Mouse (Mus musculus) heart, postnatal 25 days (tissue): ENCODE results near the gene Rhoa. TPM values are rescaled to one million over a fixed set of nuclear protein-coding genes. Genes with fewer than 3 reads are reported as not detected.

Source experiments
- DNase-seq: peaks from one replicate; pipeline ENCODE4 v3.0.0; 2022; ENCODE audit warnings: low spot score
- intact Hi-C: fragments of 180-260 bp; cut with DNase I; formaldehyde crosslinking; loops from one replicate; pipeline ENCODE4 v1.15.1; 2025
- total RNA-seq, 2 experiments: library from RNA; stranded (reverse); gene quantifications; 2 replicates each; pipeline ENCODE4 v1.2.3; 2021

Gene Rhoa
- total RNA-seq, 2 experiments from 2014 or later, result 225 to 248 TPM

DNA sequence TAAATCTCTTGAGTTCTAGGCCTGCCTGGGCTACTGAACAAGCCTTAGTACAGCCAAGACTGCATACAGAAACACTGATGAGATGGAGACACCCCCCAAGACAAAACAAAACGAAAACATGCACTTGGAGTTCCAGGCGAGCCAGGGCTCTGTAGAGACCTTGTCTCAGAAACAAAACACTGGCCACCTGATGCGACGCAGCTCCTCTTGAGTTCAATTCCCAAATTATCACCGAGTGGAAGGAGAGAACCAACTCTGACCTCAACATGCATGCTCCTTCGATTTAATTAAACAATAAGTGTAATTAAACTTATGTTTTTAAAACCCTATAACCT is 32.6 kb downstream of the Rhoa start:
- DNase-seq, result no peak
- intact Hi-C loops, result loop anchor here (2.0 kb wide), 1 partner anchor 30 kb away; no protein-coding TSS in a partner anchor

DNA sequence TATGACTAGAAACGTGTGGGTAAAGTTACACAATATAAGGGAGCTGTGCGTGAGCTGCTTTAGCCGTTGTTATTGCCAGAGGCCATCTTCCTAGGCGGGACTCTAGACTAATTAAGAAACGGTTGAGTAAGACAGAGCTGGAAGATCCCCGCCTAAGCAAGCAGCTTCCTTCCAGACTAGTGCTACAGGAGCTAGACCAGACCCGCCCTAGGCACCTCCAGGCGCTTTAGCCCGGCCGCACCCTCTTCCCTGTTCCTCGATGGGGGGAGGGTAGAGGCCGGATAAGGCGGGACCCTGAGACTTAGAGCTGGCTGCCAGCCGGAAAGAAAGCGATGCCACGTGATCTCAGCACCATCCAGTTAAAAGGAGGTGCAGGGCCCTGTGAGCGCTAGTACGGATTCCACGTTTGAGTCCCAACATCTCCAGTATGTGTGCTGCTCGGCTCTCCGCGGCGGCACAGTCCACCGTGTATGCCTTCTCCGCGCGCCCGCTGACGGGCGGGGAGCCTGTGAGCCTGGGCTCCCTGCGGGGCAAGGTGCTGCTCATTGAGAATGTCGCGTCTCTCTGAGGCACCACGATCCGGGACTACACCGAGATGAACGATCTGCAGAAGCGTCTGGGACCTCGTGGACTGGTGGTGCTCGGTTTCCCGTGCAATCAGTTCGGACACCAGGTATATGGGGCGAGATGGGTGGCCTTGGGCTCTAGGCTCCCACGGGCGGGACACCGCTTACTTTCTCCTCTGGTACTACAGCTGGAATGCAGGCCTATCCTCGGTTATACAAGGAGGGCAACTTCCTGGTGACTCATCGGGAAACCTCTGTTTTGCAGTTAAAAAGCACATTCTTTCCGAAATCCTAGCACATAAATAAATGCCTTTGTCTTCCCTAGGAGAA is 33.2 kb downstream of the Rhoa start, which contains the start of gene Gpx1:
Gene Gpx1 (plus strand): TSS at position 18 of the 896 bp plus-strand sequence.
- peak; percentile 94 for DNase-seq
- intact Hi-C loops, result loop anchor here (1.0 to 2.0 kb wide), 2 partner anchors 8 to 30 kb away; partner anchors contain the start of gene Usp4

DNA sequence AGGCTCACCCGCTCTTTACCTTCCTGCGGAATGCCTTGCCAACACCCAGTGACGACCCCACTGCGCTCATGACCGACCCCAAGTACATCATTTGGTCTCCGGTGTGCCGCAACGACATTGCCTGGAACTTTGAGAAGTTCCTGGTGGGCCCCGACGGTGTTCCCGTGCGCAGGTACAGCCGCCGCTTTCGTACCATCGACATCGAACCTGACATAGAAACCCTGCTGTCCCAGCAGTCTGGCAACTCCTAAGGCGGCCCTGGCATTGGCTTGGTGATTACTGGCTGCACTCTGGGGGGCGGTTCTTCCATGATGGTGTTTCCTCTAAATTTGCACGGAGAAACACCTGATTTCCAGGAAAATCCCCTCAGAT is 33.9 kb downstream of the Rhoa start:
- DNase-seq, result peak; percentile 11
- intact Hi-C loops, result loop anchor here (1.0 to 2.0 kb wide), 2 partner anchors 7 to 31 kb away; partner anchors contain the start of gene Usp4

DNA sequence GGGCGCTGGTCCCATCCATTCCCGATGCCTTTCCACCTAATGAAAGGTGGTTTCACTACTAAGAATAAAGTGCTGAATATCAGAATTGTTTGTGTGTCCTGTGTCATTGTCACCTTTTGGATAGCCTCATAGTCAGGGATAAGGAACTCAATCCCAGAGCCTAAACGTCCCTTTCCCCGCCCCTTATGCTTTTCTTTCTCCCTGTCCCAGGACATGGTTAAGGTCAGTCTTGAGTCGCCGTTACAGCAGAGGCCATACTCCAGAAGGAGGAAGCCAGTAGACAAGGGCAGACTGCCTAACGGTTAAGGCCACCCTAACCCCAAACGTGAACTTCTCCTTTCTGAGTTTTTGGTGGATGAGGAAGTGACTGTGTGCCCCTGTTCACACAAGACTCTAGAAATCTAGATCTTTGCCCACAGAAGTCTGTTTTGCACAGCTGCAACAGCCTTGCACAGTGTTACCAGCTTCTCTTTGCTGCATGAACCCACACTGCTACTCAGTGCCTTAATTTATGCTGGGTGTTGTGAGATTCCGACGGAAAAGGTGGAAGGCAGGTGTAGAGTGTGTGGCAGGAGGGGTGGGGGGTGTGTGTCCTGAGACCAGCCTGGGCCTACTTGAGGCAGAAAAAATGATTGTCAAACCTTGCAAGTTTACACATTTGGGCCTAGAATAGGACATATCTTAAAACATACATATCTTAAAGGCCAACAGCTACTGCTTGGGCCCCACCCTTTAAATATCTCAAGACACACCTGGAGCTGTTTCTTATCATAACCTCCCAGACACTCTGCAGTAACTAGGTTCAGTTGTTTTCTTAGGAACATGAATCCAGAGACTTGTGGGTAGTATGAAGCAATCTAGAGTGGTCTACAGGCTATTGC is 34.6 kb downstream of the Rhoa start:
- no peak for DNase-seq
- intact Hi-C loops, result no loop called here

DNA sequence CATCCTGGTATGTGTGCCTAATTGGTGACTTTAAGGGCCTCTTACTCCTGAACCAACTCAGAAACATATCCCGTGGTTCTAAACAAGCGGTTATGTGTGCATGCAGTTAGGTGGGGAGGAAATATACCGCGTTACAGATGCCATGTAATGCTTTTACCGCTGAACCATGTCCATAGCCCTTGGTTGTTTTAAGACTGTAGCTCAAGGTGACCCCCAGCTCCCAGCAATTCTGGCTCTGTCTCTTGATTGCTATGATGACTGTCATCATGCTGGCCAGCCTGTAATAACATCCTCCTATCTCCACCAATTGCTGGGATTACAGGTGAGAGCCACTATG is 35.2 kb downstream of the Rhoa start:
- intact Hi-C loops, result no loop called here
- DNase-seq, result no peak

DNA sequence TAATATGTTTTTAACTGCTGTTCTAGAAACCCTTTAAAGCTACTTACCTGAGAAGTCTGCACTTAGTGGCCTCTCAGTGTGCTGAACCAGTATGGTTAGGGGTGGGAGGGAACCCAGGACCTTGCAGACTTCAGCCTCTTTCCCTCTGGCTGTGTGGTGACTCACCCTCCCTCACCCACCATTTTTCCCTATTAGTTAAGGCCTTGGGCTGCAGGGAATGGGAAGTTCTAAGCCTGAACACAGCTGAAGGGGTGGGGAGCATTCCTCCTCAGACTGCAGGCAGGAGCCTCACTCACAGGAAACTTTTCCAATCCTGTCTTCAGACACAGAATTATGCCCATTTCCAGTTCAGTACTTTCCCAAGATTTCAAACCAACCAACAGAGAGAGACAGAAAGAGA is 35.9 kb downstream of the Rhoa start:
- intact Hi-C loops, result no loop called here
- DNase-seq, result no peak

DNA sequence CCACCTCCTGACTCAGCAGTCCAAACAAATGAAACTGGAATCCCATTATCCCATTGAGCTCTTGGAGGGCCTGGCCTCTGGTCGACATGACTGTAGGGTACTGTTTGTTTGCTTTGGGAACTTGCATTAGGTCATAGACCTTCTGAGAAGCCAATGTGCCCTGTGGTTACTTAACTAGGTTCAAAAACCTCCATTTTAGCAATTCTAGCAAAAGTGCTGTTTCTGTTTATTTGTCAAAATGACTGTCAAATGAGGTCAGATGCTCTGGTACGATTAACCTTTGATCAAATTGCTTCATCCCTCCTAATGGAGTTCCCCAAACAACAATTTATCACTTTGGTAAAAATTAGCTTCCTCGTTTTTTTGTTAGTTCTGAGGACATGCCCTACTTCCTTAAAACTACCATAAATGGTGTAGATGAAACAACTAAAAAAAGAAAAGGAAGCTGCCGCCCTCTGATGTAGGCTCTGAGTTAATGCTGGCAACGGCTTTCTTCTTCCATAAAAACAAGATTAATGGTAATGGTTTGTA is 36.4 kb downstream of the Rhoa start:
- DNase-seq, result no peak
- intact Hi-C loops, result no loop called here

DNA sequence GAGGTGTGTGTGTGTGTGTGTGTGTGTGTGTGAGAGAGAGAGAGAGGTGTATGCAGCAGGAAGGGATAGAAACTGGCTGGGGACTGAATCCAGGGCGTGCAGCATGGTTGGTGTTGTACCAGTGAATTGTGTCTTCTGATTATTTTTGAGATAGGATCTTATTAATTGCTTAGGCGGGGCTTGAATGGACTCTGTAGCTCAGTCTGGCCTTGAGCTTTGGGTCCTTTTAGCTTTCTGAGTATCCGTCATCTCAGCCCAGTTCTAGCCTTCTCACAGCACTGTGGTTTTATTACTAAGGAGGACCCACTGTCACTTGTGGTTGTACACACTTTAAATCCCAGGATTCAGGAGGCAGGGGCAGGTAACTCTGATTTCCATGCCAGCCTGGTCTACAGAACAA is 37.4 kb downstream of the Rhoa start:
- no peak for DNase-seq
- intact Hi-C loops, result no loop called here

DNA sequence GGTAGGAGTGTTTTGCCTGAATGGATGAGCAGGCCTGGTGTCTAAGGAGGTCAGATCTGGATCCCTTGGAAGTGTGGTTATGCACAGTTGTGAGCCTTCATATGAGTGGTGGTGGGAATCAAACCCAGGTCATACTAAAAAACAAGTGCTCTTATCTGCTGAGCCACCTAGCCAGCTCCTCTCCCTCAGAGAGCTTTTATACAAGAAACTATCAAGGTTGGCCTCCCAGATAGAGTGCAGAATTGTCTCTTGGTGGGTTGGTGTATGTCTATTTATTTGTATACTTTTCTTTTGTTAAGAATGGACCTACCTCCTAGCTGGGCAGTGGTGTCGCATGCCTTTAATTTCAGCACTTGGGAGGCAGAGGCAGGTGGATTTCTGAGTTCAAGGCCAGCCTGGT is 37.9 kb downstream of the Rhoa start:
- DNase-seq, result no peak
- intact Hi-C loops, result no loop called here

DNA sequence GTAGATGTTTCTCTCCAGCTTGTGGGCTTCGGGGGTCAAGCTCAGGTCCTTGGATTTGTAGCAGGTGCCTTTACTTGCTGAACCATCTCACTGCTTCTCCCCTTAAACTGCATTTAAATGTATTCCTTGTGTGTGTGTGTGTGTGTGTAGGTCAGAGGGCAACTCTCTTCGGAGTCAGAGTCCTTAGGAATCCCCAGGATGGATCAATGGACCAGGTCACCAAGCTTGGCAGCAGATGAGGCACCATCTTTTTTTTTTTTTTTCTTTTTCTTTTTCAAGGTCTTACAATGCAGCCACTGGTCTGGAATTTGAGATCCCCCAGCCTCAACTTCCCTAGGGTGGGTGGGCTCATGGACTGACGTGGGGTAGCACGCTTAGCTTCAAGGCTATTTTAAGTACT is 38.5 kb downstream of the Rhoa start:
- DNase-seq, result no peak
- intact Hi-C loops, result no loop called here

DNA sequence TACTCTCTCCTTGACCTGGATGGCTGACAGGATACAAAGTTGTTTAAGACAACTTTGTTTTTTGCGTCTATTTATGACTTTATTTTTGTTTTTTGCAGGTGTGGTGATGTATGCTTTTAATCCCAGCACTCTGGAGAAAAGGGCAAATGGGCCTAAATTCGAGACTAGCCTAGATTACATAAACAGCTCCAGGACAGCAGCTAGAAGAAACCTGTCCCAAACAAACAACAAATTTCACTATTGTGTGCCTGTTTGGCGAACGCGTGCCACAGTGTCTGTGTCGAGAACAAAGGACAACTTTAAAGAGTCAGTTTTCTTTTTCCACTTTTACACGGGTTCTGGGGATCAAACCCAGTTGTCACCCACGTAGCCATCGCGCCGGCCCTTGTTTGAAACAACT is 41.1 kb downstream of the Rhoa start:
- intact Hi-C loops, result loop anchor here (1.0 kb wide), 2 partner anchors 8 to 41 kb away; partner anchors contain the start of genes Rhoa and Tcta

DNA sequence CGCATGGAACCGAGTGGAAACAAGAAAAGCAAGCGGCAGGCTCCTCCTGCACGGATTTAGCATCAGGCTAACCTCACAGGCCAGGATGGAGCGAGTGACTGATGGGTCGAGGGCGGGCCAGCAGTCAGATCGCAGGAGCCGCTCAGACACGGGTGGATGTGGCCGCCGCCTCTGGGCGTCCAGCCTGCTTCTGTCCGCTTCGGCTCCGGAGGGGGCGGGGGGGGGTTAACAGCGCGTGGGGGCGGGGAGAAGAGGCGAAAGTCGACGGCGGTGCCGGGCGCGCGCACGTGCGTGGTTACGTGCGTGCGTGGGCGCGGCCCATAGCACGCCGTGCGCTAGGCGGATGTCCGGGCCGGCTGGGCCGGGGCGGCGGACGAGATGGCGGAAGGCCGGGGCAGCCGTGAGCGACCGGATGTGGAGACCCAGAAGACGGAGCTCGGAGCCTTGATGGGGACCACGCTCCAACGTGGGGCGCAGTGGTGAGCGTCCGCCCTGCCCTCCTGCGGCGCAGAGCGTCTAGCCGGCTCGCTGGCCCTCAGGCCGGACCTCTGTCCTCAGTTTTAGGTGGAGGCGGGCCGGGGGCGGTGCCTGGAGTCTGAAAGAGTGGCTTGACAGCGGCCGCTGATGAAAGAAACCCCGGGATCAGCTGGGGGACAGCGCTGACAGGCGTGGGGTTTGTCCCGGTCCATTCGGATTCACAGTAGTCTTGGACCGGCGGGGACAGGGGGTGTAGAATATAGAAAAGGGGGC is 41.8 kb downstream of the Rhoa start, which contains the start of gene Usp4:
Gene Usp4 (plus strand): TSS at position 314 of the 750 bp plus-strand sequence.
- peak; percentile 83 for DNase-seq
- intact Hi-C loops, result loop anchor here (1.0 kb wide), 2 partner anchors 8 to 41 kb away; partner anchors contain the start of genes Rhoa and Tcta

More for the DNA sequence above, 41.1 kb downstream of the Rhoa start:
- no peak for DNase-seq

DNA sequence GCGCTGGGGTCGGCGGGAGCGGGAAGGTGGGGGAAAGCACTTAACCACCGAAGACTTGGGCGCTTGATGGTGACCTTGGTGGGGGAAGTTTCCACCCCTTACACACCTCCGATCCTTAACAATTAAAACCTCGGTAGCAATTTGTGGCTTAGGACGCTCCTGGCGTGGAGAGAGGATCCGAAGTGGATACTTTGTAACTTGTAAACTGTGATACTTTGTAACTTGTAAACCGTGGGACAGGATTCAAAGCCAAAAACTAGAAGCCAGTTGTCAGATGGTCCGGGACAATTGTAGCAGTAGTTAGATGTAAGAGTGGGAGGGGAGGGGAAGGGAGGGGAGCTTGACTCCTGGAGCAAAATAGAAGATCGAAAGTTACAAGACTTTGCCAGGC is 42.4 kb downstream of the Rhoa start:
- intact Hi-C loops, result no loop called here
- DNase-seq, result no peak

DNA sequence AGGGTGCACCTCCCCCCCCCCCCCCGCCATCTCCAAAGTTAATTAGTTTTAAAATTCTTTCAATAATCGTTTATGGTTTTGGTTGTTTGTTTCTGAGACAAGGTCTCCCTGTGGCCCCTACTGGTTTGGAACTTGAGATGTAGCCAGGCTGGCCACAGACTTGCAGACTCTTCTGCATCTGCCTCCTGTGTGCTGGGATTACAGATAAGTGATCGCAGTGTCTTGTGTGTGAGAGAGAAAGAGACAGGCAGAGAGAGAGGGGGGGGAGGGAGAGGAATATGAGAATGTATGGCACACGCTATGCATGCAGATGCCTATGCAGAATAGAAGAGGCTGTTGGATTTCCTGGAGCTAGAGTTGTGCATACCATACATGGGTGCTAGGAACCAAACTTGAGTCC is 43.8 kb downstream of the Rhoa start:
- DNase-seq, result no peak
- intact Hi-C loops, result no loop called here

DNA sequence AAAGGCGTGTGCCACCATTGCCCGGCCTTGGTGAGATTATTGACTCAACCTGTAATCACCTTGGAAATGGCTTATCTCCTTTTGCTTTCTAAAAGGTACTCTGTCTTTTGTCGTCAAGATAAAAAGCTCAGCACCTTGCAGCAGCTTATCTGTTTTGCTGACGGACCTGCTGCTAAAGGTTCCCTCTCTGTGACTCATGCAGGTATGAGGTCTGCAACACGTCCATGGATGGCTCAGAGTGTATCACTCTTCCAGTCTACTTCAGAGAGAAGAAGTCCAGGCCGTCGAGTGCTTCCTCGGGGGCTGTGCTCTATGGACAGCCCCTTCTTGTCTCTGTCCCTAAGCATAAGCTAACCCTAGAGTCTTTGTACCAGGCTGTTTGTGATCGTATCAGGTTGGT is 72.3 kb downstream of the Rhoa start:
- no peak for DNase-seq
- intact Hi-C loops, result no loop called here

DNA sequence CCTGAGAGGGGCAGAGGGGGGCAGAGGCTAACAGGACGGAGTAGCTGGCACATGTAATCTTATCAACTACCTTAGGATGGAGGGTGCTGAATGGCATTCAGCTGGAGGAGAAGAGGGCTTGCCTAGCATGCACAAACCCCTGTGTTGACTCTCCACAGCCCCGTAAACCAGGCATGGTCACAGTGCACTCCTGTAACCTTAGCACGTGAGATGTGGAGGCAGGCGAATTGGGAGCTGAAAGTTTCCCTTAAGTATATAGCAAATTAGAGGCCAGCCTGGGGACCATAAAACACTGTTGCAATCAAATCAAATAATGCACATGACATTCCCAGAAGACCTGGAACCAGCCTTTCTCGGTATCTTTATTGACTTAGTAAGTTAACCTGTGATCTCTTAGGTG is 72.8 kb downstream of the Rhoa start:
- intact Hi-C loops, result no loop called here

DNA sequence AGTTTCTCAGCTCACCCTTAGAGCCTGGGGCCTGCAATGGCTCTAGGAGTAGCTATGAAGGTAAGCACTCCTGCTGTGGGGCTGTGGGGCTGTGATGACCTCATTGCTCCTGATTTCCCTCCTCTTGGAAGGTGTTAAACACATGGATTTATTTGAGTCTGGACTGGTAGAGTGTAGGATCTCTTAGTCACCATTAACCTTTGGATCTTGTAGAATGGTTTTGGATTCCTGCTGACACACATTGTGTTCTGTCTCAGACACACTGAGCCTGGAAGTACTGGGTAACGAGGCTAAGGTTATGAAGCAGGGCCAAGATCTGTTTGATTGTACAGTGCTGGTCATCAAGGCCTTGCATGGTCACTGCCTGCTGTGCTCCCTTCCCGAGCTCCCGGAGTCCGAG is 73.4 kb downstream of the Rhoa start:
- DNase-seq, result no peak
- intact Hi-C loops, result no loop called here

More for the DNA sequence above, 72.8 kb downstream of the Rhoa start:
- DNase-seq, result no peak

DNA sequence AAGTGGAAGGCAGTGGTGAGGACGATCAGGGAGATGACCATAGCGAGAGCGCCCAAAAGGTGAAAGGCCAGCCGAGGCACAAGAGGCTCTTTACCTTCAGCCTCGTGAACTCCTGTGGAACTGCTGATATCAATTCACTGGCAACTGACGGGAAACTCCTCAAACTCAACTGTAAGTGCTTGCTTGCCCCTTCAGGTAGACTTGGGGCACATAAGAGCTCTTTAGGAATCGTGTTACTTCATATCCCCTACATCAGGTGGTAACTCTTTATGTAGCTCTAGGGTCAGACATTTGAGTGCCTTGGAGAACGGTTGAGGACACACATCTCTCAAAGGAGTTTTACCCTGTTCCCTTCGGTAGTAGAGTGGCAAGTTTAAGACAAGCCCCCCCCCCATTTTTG is 75.5 kb downstream of the Rhoa start:
- intact Hi-C loops, result no loop called here
- no peak for DNase-seq

DNA sequence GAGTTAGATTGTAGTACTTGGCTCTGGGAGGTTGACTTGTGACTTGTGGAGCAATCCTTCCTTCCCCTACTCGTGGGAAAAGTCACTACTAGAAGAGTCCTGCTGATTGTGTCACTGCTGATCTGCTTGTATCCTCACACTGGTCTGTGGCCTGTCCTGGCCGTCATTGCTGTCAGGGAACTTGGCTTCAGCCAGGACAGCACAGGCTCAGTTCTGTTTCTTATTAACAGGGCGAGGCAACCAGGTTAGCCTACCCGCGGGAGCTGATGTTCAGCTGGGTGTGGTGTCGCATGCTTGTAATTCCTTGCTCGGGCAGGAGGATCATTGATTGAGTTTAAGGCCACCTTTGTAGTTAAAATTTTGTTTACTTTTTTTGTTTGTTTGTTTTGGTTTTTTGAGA is 79.1 kb downstream of the Rhoa start:
- no peak for DNase-seq
- intact Hi-C loops, result no loop called here

DNA sequence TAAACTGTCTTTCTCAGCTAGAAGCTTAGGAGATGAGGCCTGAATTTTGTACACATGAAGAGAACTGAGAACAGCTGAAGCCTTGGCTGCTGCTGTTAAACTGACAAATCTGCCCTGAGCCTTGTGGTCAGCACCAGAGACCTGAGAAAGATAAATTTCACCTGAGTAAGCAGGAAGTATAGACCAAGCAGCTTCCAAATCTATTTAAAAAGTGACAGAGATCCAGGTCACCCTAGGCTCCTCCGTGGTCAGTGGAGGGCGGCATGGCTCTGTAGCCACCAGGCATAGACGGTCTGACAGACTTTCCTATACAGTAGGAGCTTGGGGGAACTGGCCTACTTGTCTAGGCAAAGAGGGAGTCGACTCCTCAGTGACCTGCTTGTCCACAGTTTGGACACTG is 80.9 kb downstream of the Rhoa start:
- intact Hi-C loops, result no loop called here
- no peak for DNase-seq
